Mouse (Mus musculus) gastrocnemius, postnatal 14 days (tissue): ENCODE data around the gene Prr9. TPM values are rescaled to one million over a fixed set of nuclear protein-coding genes. Genes with fewer than 3 reads are reported as not detected.

Experiments used
- DNase-seq: peaks from one replicate; pipeline ENCODE4 v3.0.0; 2021; ENCODE audit warnings: mixed read lengths
- intact Hi-C: fragments of 180-260 bp; cut with DNase I; formaldehyde crosslinking; loops from one replicate; pipeline ENCODE4 v1.15.1; 2025; ENCODE audit warnings: low total_unique reads
- long read RNA-seq, 2 experiments: library from polyadenylated mRNA; stranded (forward); transcript quantifications; one replicate each; pipeline ENCODE4 v2.0.0; 2021
- total RNA-seq, 2 experiments: library from RNA; stranded (reverse); gene quantifications; 2 replicates each; pipeline ENCODE4 v1.2.3; 2021

The Prr9 gene
- total RNA-seq, result not detected
- long read RNA-seq, experiment 1, result 0 reads
- long read RNA-seq, experiment 2, result 0 reads

DNA sequence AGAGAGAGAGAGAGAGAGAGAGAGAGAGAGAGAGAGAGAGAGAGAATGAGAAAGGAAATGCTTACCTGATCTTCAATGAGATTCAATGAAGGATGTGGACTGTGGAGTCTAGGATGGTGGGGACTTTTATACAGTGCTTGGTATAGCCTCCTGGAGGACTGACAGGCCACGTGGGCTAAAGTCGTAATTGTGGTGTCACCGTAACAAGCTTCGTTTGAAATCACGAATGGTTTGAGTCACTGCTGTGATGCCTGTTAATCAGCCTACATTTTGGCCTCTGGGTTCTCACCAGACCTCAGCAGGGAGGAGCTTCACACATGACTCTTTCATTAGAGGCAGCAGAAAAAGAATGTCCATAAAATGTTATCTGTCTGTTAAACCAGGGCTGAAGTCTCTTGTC, at the start of gene Prr9:
Gene Prr9 (minus strand): TSS at position 101 of the 400 bp plus-strand sequence.
- intact Hi-C loops, result no loop called here

DNA sequence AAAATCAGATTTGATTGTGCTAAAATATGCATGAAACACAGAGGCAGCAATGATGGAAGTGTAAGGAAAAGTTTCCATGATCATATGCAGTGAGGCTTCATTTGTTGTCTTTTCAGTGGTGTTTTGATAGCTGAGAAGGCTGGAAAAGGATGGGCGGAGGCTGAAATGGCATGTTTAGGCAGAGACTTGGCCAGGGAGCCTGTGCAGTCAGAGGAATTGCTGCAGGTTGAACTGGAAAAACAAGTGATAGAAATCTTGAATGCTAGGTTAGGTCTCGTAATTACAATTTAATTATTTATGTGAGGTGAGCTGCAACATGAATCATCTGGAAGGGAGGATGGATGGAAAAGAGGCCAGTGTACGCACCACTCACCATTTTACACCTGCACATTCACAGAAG, 46.1 kb upstream of the Prr9 start:
- intact Hi-C loops, result no loop called here
- no peak for DNase-seq

More for the DNA sequence above, at the start of gene Prr9:
- no peak for DNase-seq

DNA sequence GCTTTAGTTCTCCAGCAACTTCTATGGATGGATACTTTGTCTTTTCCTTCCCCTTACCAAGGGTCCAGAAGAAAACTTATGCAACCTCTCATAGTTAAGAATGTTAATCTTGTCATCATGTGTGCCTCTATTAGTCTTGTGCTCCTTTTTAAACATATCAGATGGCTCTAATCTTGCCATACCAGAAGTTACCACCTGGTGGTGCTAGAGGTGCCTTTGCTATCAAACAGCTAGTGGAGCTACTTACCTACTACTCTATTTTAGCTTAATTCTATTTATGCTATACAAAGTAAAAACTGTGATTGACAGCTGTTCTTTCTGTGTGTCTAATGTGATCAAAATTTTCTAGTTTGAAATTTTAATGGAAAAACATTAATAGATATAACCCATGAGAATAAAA, 29.6 kb upstream of the Prr9 start:
- intact Hi-C loops, result no loop called here
- no peak for DNase-seq

GRCm38 (mm10) chr3:92150631-92151277, 27.0 kb upstream of the Prr9 start:
- DNase-seq, result no peak
- intact Hi-C loops, result no loop called here

- intact Hi-C loops, result no loop called here
- no peak for DNase-seq
Measured at GRCm38 (mm10) chr3:92147913-92148312, 24.2 kb upstream of the Prr9 start.

GRCm38 (mm10) chr3:92147420-92147819, 23.7 kb upstream of the Prr9 start:
- intact Hi-C loops, result no loop called here

GRCm38 (mm10) chr3:92142644-92143043, 18.9 kb upstream of the Prr9 start, which contains the start of gene Lelp1:
Gene Lelp1, minus strand, starts transcription at chr3:92142744.
- intact Hi-C loops, result no loop called here
- DNase-seq, result no peak

More at GRCm38 (mm10) chr3:92147420-92147819, 23.7 kb upstream of the Prr9 start:
- no peak for DNase-seq

DNA sequence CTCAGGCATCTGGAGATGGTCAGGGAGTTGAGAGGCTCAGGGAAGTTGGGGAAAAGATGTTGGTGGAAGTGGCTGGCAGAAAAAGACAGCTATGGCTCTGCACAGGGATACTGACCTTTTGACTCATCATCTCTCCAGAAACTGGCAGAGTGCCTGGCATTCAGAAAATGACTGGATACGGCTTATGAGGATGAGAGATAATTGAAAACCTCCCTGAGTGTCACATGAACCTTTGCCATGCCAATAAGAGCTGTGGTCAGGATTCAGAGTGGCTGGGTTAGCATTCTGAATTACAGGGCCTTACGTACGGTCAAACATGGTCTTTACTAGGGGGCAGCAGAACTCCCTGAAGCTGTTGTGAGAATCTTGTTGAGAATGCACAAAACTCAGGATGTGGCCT, 2.8 kb downstream of the Prr9 start:
- intact Hi-C loops, result no loop called here
- DNase-seq, result no peak

GRCm38 (mm10) chr3:92117930-92118329, 5.8 kb downstream of the Prr9 start:
- DNase-seq, result no peak
- intact Hi-C loops, result no loop called here

- no peak for DNase-seq
- intact Hi-C loops, result no loop called here
Measured at GRCm38 (mm10) chr3:92111526-92111925, 12.2 kb downstream of the Prr9 start.

- no peak for DNase-seq
- intact Hi-C loops, result no loop called here
Measured at GRCm38 (mm10) chr3:92110790-92111189, 13.0 kb downstream of the Prr9 start.

GRCm38 (mm10) chr3:92106582-92106981, 17.2 kb downstream of the Prr9 start:
- DNase-seq, result no peak
- intact Hi-C loops, result no loop called here

DNA sequence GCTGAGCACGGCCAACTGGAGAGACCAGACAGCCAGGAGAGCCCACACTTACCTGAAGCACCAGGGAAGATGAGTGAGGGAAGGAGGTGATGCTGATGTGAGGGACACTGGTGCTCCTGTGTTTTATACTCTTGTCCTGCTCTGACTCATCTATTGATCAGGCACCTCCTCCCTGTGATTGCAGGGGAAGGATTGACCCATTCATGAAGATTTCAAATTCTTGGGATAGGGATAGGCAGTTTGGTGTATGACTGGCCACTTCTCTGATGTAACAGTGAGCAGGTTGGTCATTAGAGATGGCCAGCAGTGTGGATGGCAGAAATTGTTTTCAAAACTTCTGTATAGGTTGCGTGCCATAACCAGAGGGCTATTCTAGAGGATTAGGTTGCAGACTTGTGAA, 40.7 kb downstream of the Prr9 start, which contains the start of gene Lor:
Gene Lor (minus strand): TSS at position 101 of the 400 bp plus-strand sequence.
- DNase-seq, result no peak
- intact Hi-C loops, result no loop called here

DNA sequence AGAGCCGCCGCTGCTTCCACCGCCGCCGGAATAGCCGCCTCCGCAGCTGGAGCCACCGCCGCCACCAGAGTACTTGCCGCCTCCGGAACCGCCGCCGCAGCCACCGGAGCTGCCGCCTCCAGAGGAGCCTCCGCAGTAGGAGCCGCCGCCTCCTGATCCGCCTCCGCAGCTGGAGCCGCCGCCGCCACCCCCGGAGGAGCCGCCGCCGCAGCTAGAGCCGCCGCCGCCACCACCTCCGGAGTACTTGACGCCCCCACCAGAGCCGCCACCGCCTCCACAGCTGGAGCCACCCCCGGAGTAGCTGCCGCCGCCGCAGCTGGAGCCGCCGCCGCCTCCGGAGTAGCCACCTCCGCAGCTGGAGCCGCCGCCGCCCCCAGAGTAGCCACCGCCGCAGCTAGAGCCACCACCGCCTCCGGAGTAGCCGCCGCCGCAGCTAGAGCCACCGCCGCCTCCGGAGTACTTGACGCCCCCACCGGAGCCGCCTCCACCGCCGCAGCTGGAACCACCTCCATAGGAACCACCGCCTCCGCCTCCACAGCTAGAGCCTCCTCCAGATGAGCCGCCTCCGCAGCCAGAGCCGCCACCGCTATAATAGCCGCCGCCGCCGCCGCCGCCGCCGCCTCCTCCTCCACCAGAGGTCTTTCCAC, 42.3 kb downstream of the Prr9 start:
- intact Hi-C loops, result no loop called here
- peak; percentile 28 for DNase-seq

- peak; percentile 70 for DNase-seq
- intact Hi-C loops, result no loop called here
Measured at GRCm38 (mm10) chr3:92080462-92081284, 43.1 kb downstream of the Prr9 start.

Other genes starting within 250 kb of the Prr9 start
- gene Pglyrp3, start 109.4 kb downstream of the Prr9 start, total RNA-seq, result not detected
- gene Lor, start 40.8 kb downstream of the Prr9 start, total RNA-seq, result not detected
- gene Lelp1, start 18.8 kb upstream of the Prr9 start, total RNA-seq, result not detected
- gene Sprr2a1, start 91.9 kb upstream of the Prr9 start, total RNA-seq, result not detected
- gene Sprr2a2, start 92.0 kb upstream of the Prr9 start, total RNA-seq, result not detected
- gene Sprr2a3, start 161.5 kb upstream of the Prr9 start, total RNA-seq, result not detected
- not detected for gene Sprr2b, start 192.7 kb upstream of the Prr9 start, total RNA-seq
- gene Sprr2d, start 215.2 kb upstream of the Prr9 start, total RNA-seq, result not detected
- not detected for gene Sprr2e, start 228.2 kb upstream of the Prr9 start, total RNA-seq
- not detected for gene Sprr2f, start 241.2 kb upstream of the Prr9 start, total RNA-seq